ENCODE assay signal across 9 mouse cellular contexts in the genomic region with DNA sequence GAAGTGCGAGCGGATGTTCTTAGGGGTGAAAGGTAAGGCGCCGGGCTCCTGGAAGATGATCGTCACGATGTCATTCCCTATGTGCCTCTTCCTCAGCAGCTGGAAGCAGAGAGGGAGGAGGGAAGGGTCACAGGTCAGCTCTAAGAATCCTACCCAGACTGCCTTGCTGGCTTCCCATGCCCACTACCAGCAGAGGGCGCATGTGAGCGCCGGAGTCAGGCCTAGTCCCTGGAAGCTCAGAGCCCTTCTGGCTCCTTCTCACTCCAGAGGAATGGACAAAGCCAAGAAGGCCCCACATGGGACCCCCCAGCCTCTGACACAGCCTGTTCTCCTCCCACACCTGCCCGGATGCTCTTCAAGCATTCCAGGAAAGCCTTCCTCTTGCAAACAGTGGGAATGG.
DNase-seq lines count a peak whose midpoint lies in the region; ATAC-seq and TF ChIP-seq lines count a peak whose summit lies in the region.
"Had no signal": no experiment of that assay in that cellular context is flagged by ENCODE, and none has a peak within 500 bp of the region (broad histone marks: within the 10 kb centered on the region; RNA-seq: fewer than 3 reads in every experiment).

No protein-coding gene starts in this region.

- peaks cover 38% of the 10 kb centered on the region for H3K36me3 ChIP-seq in C2C12 (ENCODE audit: control insufficient read depth, insufficient read depth)
- H3K36me3 ChIP-seq in heart, embryonic 16.5 days (ENCODE audit: control insufficient read depth, insufficient read depth), result no peaks in the 10 kb centered on the region
- H3K36me3 ChIP-seq in liver, postnatal 0 days (replicated peaks; ENCODE audit: insufficient read depth, low read length), result peaks cover 21% of the 10 kb centered on the region
- peaks cover 10% of the 10 kb centered on the region; the same call in 1 of the 2 replicates for H3K36me3 ChIP-seq in neural tube, embryonic 14.5 days (ENCODE audit: control insufficient read depth, insufficient read depth, low read length)
- H3K36me3 ChIP-seq in stomach, postnatal 0 days (ENCODE audit: control insufficient read depth, insufficient read depth, low read length), result peaks cover 19% of the 10 kb centered on the region

- no peak overlapping the region for H3K4me2 ChIP-seq in heart, embryonic 16.5 days (ENCODE audit: low read depth, low read length)
- H3K4me2 ChIP-seq in liver, postnatal 0 days (ENCODE audit: low read depth, low read length), result no peak overlapping the region
- no peak overlapping the region for H3K4me2 ChIP-seq in neural tube, embryonic 14.5 days (ENCODE audit: low read depth, low read length)
- no peak overlapping the region for H3K4me2 ChIP-seq in stomach, postnatal 0 days (replicated peaks; ENCODE audit: low read depth)
- H3K4me2 ChIP-seq: embryonic facial prominence, embryonic 13.5 days had no signal

- no peaks in the 10 kb centered on the region for H3K79me2 ChIP-seq in C2C12 (ENCODE audit: control insufficient read depth, insufficient read depth)

- H3K27ac ChIP-seq in bone marrow, adult 2 months (ENCODE audit: control insufficient read depth, insufficient read depth, low read depth, low read length, poor library complexity), result no peak overlapping the region
- no peak overlapping the region for H3K27ac ChIP-seq in heart, embryonic 16.5 days (ENCODE audit: low read length)
- no peak overlapping the region for H3K27ac ChIP-seq in liver, postnatal 0 days (ENCODE audit: low read depth)
- no peak overlapping the region for H3K27ac ChIP-seq in neural tube, embryonic 14.5 days (ENCODE audit: low read depth, low read length)
- no peak overlapping the region for H3K27ac ChIP-seq in stomach, postnatal 0 days (replicated peaks)
- H3K27ac ChIP-seq: embryonic facial prominence, embryonic 13.5 days had no signal

- TF ChIP-seq CTCF in C2C12 (IDR thresholded peaks at IDR 0.05; ENCODE audit: control insufficient read depth, insufficient read depth, insufficient read length), result peak; percentile 91
- peak; percentile 95 for TF ChIP-seq CTCF in bone marrow, adult 2 months (IDR thresholded peaks at IDR 0.05; ENCODE audit: control insufficient read depth, insufficient read depth, low read length)
- peak; percentile 94 for TF ChIP-seq CTCF in liver, postnatal 0 days (IDR thresholded peaks at IDR 0.05; ENCODE audit: low read depth)
- TF ChIP-seq CTCF in stomach, postnatal 0 days (IDR thresholded peaks at IDR 0.05; ENCODE audit: low read depth), result peak; percentile 97

- TF ChIP-seq POLR2A in bone marrow, adult 2 months (IDR thresholded peaks at IDR 0.05; ENCODE audit: borderline replicate concordance, control insufficient read depth, low read depth, low read length), result no peak

- ATAC-seq in erythroblast, adult 5-6 weeks (replicated peaks; ENCODE audit: low FRiP score, poor library complexity, severe bottlenecking), result peak; percentile 67
- ATAC-seq in heart, embryonic 16.5 days (replicated peaks; ENCODE audit: extremely low read depth, insufficient read depth, low FRiP score), result peak; percentile 15; the same call in 1 of the 2 replicates
- ATAC-seq in liver, postnatal 0 days, result peak; percentile 45; the same call in 1 of the 2 replicates
- peak; percentile 63; the same call in 1 of the 2 replicates for ATAC-seq in neural tube, embryonic 14.5 days (ENCODE audit: low read depth)
- peak; percentile 68 for ATAC-seq in stomach, postnatal 0 days (ENCODE audit: low FRiP score, low TSS enrichment)

- no peaks in the 10 kb centered on the region for H3K4me1 ChIP-seq in bone marrow, adult 2 months (ENCODE audit: control insufficient read depth, insufficient read depth, low read length)
- no peaks in the 10 kb centered on the region for H3K4me1 ChIP-seq in heart, embryonic 16.5 days (ENCODE audit: control insufficient read depth, insufficient read depth, low read length)
- H3K4me1 ChIP-seq in liver, postnatal 0 days (ENCODE audit: insufficient read depth), result no peaks in the 10 kb centered on the region
- no peaks in the 10 kb centered on the region for H3K4me1 ChIP-seq in neural tube, embryonic 14.5 days (ENCODE audit: control insufficient read depth, insufficient read depth, low read length)
- H3K4me1 ChIP-seq in stomach, postnatal 0 days (replicated peaks; ENCODE audit: control insufficient read depth, insufficient read depth), result no peaks in the 10 kb centered on the region
- H3K4me1 ChIP-seq: embryonic facial prominence, embryonic 13.5 days had no signal

- 36% methylated on average over 10 of the region's 10 CpGs for WGBS in bone marrow, adult 2 months
- 31% methylated on average over 10 of the region's 10 CpGs for WGBS in heart, embryonic 16.5 days
- WGBS in liver, postnatal 0 days (ENCODE audit: insufficient replicate concordance), result 39% methylated on average over 10 of the region's 10 CpGs
- whole genome bisulfite sequencing in neural tube, embryonic 14.5 days, result 30% methylated on average over 10 of the region's 10 CpGs
- 33% methylated on average over 10 of the region's 10 CpGs for WGBS in stomach, postnatal 0 days

- peak; percentile 96 for DNase-seq in kidney, postnatal 10 days
- DNase-seq in liver, postnatal 0 days, result peak; percentile 88
- peak; percentile 89 for DNase-seq in stomach, postnatal 0 days (ENCODE audit: low spot score)

- no peaks in the 10 kb centered on the region for H3K79me3 ChIP-seq in C2C12 (ENCODE audit: low read depth)

- TF ChIP-seq EP300 in liver, postnatal 0 days (IDR thresholded peaks at IDR 0.05; ENCODE audit: low read depth), result no peak
- TF ChIP-seq EP300 in stomach, postnatal 0 days (optimal IDR thresholded peaks at IDR 0.05), result no peak

- H3K27me3 ChIP-seq in C2C12 (ENCODE audit: control insufficient read depth, insufficient read depth, insufficient read length), result no peaks in the 10 kb centered on the region
- H3K27me3 ChIP-seq in heart, embryonic 16.5 days (ENCODE audit: control insufficient read depth, insufficient read depth, low read length), result peaks cover 13% of the 10 kb centered on the region
- H3K27me3 ChIP-seq in liver, postnatal 0 days (ENCODE audit: insufficient read depth, low read length), result no peaks in the 10 kb centered on the region
- no peaks in the 10 kb centered on the region for H3K27me3 ChIP-seq in neural tube, embryonic 14.5 days (ENCODE audit: control insufficient read depth, insufficient read depth, low read length)
- no peaks in the 10 kb centered on the region for H3K27me3 ChIP-seq in stomach, postnatal 0 days (ENCODE audit: control insufficient read depth, insufficient read depth, low read length)
- H3K27me3 ChIP-seq: embryonic facial prominence, embryonic 13.5 days had no signal

- no peak overlapping the region for H3K9ac ChIP-seq in heart, embryonic 16.5 days (ENCODE audit: low read length)
- H3K9ac ChIP-seq in liver, postnatal 0 days (replicated peaks), result no peak overlapping the region
- no peak overlapping the region for H3K9ac ChIP-seq in neural tube, embryonic 14.5 days (replicated peaks; ENCODE audit: low read depth, low read length)
- H3K9ac ChIP-seq in stomach, postnatal 0 days (ENCODE audit: low read length), result no peak overlapping the region
- H3K9ac ChIP-seq: embryonic facial prominence, embryonic 13.5 days had no signal

- no peak overlapping the region for H3K4me3 ChIP-seq in C2C12 (ENCODE audit: insufficient read depth, poor library complexity, severe bottlenecking)
- H3K4me3 ChIP-seq in bone marrow, adult 2 months (replicated peaks; ENCODE audit: control insufficient read depth, low read depth, low read length), result no peak overlapping the region
- no peak overlapping the region for H3K4me3 ChIP-seq in heart, embryonic 16.5 days (ENCODE audit: low read length)
- H3K4me3 ChIP-seq in liver, postnatal 0 days (ENCODE audit: low read depth, low read length), result no peak overlapping the region
- H3K4me3 ChIP-seq in neural tube, embryonic 14.5 days (ENCODE audit: low read depth, low read length), result no peak overlapping the region
- no peak overlapping the region for H3K4me3 ChIP-seq in stomach, postnatal 0 days (ENCODE audit: low read depth, low read length)
- H3K4me3 ChIP-seq: embryonic facial prominence, embryonic 13.5 days had no signal

- no peak overlapping the region for H3ac ChIP-seq in C2C12 (ENCODE audit: control insufficient read depth, insufficient read length, low read depth)

- no peaks in the 10 kb centered on the region for H3K9me3 ChIP-seq in heart, embryonic 16.5 days (replicated peaks; ENCODE audit: control insufficient read depth, low read length)
- H3K9me3 ChIP-seq in liver, postnatal 0 days (ENCODE audit: low read length), result no peaks in the 10 kb centered on the region
- H3K9me3 ChIP-seq in neural tube, embryonic 14.5 days (ENCODE audit: control insufficient read depth, low read length), result no peaks in the 10 kb centered on the region
- H3K9me3 ChIP-seq in stomach, postnatal 0 days (ENCODE audit: control insufficient read depth, low read length), result no peaks in the 10 kb centered on the region
- H3K9me3 ChIP-seq: embryonic facial prominence, embryonic 13.5 days had no signal

TF ChIP-seq in C2C12, 6 proteins besides CTCF, POLR2A, EP300 and RAD21:
- TF ChIP-seq USF1 (IDR thresholded peaks at IDR 0.05; ENCODE audit: low read depth) (no peak), CEBPB (IDR thresholded peaks at IDR 0.05; ENCODE audit: low read depth) (no peak), FOSL1 (IDR thresholded peaks at IDR 0.05; ENCODE audit: insufficient read depth, low read length, poor library complexity, severe bottlenecking) (no peak), MAX (IDR thresholded peaks at IDR 0.05) (no peak), MYOG (IDR thresholded peaks at IDR 0.05; ENCODE audit: control insufficient read depth, extremely low read depth, insufficient read length) (no peak), MYOD1 (IDR thresholded peaks at IDR 0.05; ENCODE audit: control insufficient read depth, insufficient read length, low read depth) (no peak)

Comparison
In these comparisons a context has a peak if more than half of its experiments do, and no peak if none do; other contexts are left out.
1. ATAC-seq: peak in every context shown above with its lines; median percentile 68 in stomach, postnatal 0 days; 67 in erythroblast, adult 5-6 weeks; 63 in neural tube, embryonic 14.5 days; 45 in liver, postnatal 0 days; 15 in heart, embryonic 16.5 days.